Mouse (Mus musculus) forebrain, embryonic 16.5 days (tissue): ENCODE data around the gene Med21. TPM values are rescaled to one million over a fixed set of nuclear protein-coding genes. Genes with fewer than 3 reads are reported as not detected.

Source experiments
- ATAC-seq: fragments of 200-750 bp; cut with Nextera tagmentation; 2 replicates; pipeline ENCODE4 v1.8.0; 2017; ENCODE audit warnings: mild to moderate bottlenecking, moderate library complexity
- H3K27ac ChIP-seq: fragments of 300-500 bp; sonication (generic); 2 replicates; pipeline ENCODE4 v1.5.1; 2014; ENCODE audit warnings: low read length, control low read depth
- H3K27me3 ChIP-seq: fragments of 300-500 bp; sonication (generic); replicated peaks from 2 replicates; pipeline ENCODE4 v1.6.1; 2014; ENCODE audit warnings: low read length; ENCODE audit not compliant: control insufficient read depth, insufficient read depth
- H3K36me3 ChIP-seq: fragments of 300-500 bp; sonication (generic); 2 replicates; pipeline ENCODE4 v1.6.1; 2014; ENCODE audit not compliant: control insufficient read depth, insufficient read depth
- H3K4me1 ChIP-seq: fragments of 300-500 bp; sonication (generic); replicated peaks from 2 replicates; pipeline ENCODE4 v1.6.1; 2014; ENCODE audit warnings: low read length; ENCODE audit not compliant: control insufficient read depth, insufficient read depth
- H3K4me2 ChIP-seq: fragments of 300-500 bp; sonication (generic); 2 replicates; pipeline ENCODE4 v1.6.1; 2014; ENCODE audit warnings: mild to moderate bottlenecking, low read length, control low read depth
- H3K4me3 ChIP-seq: fragments of 300-500 bp; sonication (generic); replicated peaks from 2 replicates; pipeline ENCODE4 v1.5.1; 2014; ENCODE audit warnings: mild to moderate bottlenecking, low read length, control low read depth
- H3K9ac ChIP-seq: fragments of 300-500 bp; sonication (generic); replicated peaks from 2 replicates; pipeline ENCODE4 v1.6.1; 2014; ENCODE audit warnings: low read depth, low read length, control low read depth
- H3K9me3 ChIP-seq: fragments of 300-500 bp; sonication (generic); 2 replicates; pipeline ENCODE4 v1.6.1; 2016; ENCODE audit warnings: low read length; ENCODE audit not compliant: control insufficient read depth
- WGBS: fragments of 180-500 bp; shearing (Covaris S2); extraction: QIAGEN DNeasy Blood & Tissue Kit; methylation state at CpG from one replicate; pipeline ENCODE4 v1.1.7; 2014; 5-methylcytosine and 5-hydroxymethylcytosine counted together
- polyA plus RNA-seq: library from polyadenylated mRNA; unstranded; fragments of >200 nt; fragmentation: Nextera tagmentation; extraction: Ambion mirVana; gene quantifications from 2 replicates; pipeline ENCODE4 v1.2.1, GENCODE M21; 2015

Med21 gene
- polyA plus RNA-seq, 1 experiment from 2014 or later = 111 TPM

DNA sequence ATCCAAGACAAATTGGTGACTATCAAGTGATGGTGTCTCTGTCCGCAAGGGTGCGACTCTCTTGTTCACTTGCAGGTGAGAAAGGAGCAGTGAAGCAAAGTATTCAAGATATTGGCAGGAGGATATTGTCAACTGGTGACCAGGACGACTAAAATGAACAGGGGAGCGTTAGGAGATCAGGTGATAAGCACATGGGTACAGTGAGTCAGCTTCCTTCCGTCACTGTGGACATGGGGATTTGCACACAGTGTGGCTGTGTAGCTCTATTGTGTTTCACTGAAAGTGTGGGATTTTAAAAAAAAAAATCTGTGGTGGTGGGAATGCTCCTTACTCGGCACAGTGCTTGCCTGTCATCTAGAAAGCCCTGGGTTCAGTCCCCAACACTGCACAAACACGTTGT, 45.7 kb downstream of the Med21 start:
- H3K4me3 ChIP-seq = no peak overlapping the region
- 87% methylated on average over 7 of the region's 7 CpGs for WGBS
- H3K36me3 ChIP-seq = no peaks in the 10 kb centered on the region
- H3K4me2 ChIP-seq = no peak overlapping the region
- no peaks in the 10 kb centered on the region for H3K9me3 ChIP-seq
- ATAC-seq = no peak
- H3K27me3 ChIP-seq = no peaks in the 10 kb centered on the region
- no peak overlapping the region for H3K9ac ChIP-seq
- H3K4me1 ChIP-seq = no peaks in the 10 kb centered on the region
- no peak overlapping the region for H3K27ac ChIP-seq

GRCm38 (mm10) chr6:146688861-146689260, 46.5 kb downstream of the Med21 start:
- Histone ChIP-seq H3K4me1 (no peaks in the 10 kb centered on the region), H3K9me3 (no peaks in the 10 kb centered on the region), H3K27ac (no peak overlapping the region), H3K9ac (no peak overlapping the region), H3K27me3 (no peaks in the 10 kb centered on the region), H3K36me3 (no peaks in the 10 kb centered on the region), H3K4me2 (no peak overlapping the region), H3K4me3 (no peak overlapping the region)
- 81% methylated on average over 5 of the region's 5 CpGs for WGBS
- ATAC-seq = no peak

- no peaks in the 10 kb centered on the region for H3K27me3 ChIP-seq
- no peaks in the 10 kb centered on the region for H3K36me3 ChIP-seq
- H3K9me3 ChIP-seq = no peaks in the 10 kb centered on the region
- whole genome bisulfite sequencing = 30% methylated on average over 5 of the region's 5 CpGs
- H3K4me1 ChIP-seq = no peaks in the 10 kb centered on the region
- no peak for ATAC-seq
- H3K9ac ChIP-seq = no peak overlapping the region
- H3K4me3 ChIP-seq = no peak overlapping the region
- H3K4me2 ChIP-seq = no peak overlapping the region
- no peak overlapping the region for H3K27ac ChIP-seq
Measured at GRCm38 (mm10) chr6:146697767-146698166, 55.4 kb downstream of the Med21 start.

DNA sequence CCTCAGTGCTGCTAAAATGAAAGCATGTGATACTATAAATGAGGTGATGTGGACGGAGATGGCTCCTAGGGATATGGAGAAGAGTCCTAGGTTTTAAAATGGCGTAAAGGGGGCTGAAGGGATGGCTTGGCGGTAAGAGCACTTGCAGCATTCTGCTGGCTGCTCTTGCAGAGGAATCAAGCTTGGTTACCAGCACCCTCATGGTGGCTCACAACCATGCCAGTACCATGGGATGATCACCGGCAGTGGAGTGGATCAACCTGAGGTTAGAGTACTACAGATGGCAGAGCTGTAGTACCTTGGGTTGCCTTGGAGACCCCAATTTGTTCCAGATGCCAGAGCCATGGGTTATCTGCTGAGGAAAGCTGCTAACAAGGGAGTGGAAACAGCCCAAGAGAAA, 56.0 kb downstream of the Med21 start:
- Histone ChIP-seq H3K9me3 (no peaks in the 10 kb centered on the region), H3K36me3 (no peaks in the 10 kb centered on the region), H3K27me3 (no peaks in the 10 kb centered on the region), H3K27ac (no peak overlapping the region), H3K4me3 (no peak overlapping the region), H3K9ac (no peak overlapping the region), H3K4me2 (no peak overlapping the region), H3K4me1 (no peaks in the 10 kb centered on the region)
- 90% methylated on average over 4 of the region's 4 CpGs for WGBS
- ATAC-seq = no peak

Other genes with a start within 250 kb of the Med21 start
- gene Itpr2, start 140.3 kb upstream of the Med21 start, polyA plus RNA-seq = 4.7 and 6.1 TPM in 2 replicates
- gene Fgfr1op2, start 65.3 kb upstream of the Med21 start, polyA plus RNA-seq = 48.2 and 56.7 TPM in 2 replicates
- 67.7 and 70.1 TPM in 2 replicates for gene Ints13, start 64.7 kb upstream of the Med21 start, polyA plus RNA-seq
- 35.2 and 36.3 TPM in 2 replicates for gene Tm7sf3, start 277 bp downstream of the Med21 start, polyA plus RNA-seq
- 15.0 and 16.5 TPM in 2 replicates for gene Stk38l, start 82.4 kb downstream of the Med21 start, polyA plus RNA-seq
- gene Arntl2, start 153.5 kb downstream of the Med21 start, polyA plus RNA-seq = 3.1 and 5.1 TPM in 2 replicates
- not detected in 2 replicates for gene Smco2, start 207.6 kb downstream of the Med21 start, polyA plus RNA-seq
- gene Ppfibp1, start 245.9 kb downstream of the Med21 start, polyA plus RNA-seq = 17.8 and 21.4 TPM in 2 replicates